Mouse (Mus musculus): ENCODE measurements around the gene Pacrg.

DNA sequence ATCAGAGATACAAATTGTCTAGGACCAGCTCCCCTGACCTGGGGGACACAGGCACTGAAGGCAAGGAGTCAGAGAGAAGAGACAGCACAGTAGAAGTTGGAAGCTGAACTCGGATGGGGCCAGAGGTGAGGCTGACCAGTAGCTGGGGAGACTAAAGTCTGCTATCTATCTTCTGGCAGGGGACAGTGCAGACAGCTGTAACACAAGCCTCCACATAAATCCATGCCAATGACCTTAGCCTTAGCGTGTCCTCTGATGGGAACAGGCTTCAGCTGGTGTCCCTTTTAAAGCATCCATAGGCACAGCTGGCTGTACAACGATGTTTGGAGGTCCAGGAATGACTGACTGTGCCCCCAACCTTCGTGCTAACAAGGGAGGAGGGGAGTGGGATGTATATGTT lies 423.1 kb downstream of the Pacrg start:
- TF ChIP-seq POLR2A (IDR thresholded peaks at IDR 0.05; ENCODE audit: extremely low read depth, insufficient read depth, low read length), result no peak
- TF ChIP-seq CTCF (IDR thresholded peaks at IDR 0.05; ENCODE audit: low read depth, low read length), result no peak

All from liver, adult 2 months (tissue).